Mouse (Mus musculus) hematopoietic stem cell, adult 5-6 weeks (primary cell): Measurements from ENCODE around the gene Dna2. TPM values are rescaled to one million over a fixed set of nuclear protein-coding genes. Genes with fewer than 3 reads are reported as not detected.

Source experiments
- ATAC-seq, 2 experiments: fragments of 125-278 bp in 1 of 2; replicated peaks in 1 of 2; 2 replicates each; pipeline ENCODE4 v1.8.0; 2016 to 2017; ENCODE audit warnings: inconsistent platforms in 2 of 2, mild to moderate bottlenecking in 2 of 2, moderate number of reproducible peaks in 2 of 2, low read depth in 1 of 2, moderate TSS enrichment in 1 of 2; ENCODE audit not compliant: low FRiP score in 2 of 2, poor library complexity in 2 of 2, severe bottlenecking in 2 of 2, insufficient read depth in 1 of 2, low TSS enrichment in 1 of 2
- total RNA-seq: library from RNA; stranded (forward); fragments of 172-1452, 232-1000 nt; gene quantifications from 2 replicates; pipeline ENCODE4 v1.2.3, GENCODE M21; 2017

Gene Dna2
- total RNA-seq, 1 experiment from 2014 or later, result 32.4 TPM

DNA sequence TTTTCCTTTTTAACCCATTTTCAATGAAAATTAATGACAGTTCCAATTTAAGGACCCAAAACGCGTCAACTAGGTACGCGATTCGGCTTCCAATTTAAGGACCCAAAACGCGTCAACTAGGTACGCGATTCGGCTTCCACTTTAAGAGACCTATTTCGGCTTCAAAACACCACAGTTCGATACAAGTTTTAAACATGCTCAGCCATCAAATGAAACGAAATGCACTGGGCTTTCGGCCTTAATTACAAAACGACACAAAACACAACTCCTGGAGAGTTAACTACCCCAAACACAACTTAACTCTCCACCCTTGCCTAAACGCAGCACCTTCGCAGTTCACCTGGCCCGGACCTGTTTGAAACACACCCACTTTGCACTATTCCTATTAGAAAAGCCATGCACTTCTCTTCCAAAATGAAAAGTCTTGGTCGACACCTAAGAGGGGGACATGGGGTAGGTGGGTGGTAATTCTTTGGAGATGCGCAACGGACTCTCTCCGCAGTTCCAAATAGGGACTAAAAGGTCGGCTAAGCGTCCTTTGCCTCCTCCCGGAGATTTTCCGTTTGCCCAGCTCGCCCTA lies 75.8 kb downstream of the Dna2 start:
- ATAC-seq, result no peak

DNA sequence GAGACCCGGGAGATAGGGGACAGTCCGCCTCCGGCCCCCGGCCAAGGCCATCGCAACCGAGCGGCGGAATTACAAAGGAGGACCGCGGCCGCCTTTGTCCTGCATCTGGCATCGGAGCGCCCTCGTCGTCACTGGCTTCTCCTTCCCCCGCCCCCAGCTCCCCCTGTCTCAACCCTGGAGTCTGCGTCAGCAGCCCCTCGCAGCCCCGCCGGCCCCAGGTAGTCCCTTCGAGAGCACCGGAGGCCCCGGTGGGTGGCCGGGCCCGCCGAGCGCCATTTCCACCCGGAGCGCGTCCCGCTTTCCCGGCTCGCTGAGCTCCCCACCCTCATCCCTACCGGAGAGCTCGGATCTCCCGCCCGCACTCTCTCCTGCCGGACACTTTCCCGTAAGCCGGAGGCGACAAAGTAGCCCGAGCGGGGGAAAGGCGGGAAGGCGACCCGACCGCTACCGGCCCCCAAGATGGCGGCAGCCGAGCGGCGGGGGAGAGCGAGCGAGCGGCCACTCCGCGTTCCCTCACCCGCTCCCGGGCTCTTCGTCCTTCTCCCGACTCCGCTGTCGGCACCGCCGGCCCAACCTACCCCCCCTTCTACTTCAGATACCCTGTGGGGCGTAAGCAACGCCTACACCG lies 76.4 kb downstream of the Dna2 start:
- ATAC-seq, result peak; percentile 2 to 30; a peak in 2 of 4 replicates

Other genes starting within 250 kb of the Dna2 start
- 3.3 and 4.3 TPM in 2 replicates for gene Stox1, start 220.9 kb upstream of the Dna2 start, total RNA-seq
- gene Ccar1, start 154.7 kb upstream of the Dna2 start, total RNA-seq, result 118 and 120 TPM in 2 replicates
- gene Tet1, start 38.0 kb upstream of the Dna2 start, total RNA-seq, result 33.0 and 35.6 TPM in 2 replicates
- 12.9 and 15.4 TPM in 2 replicates for gene Slc25a16, start 26.4 kb upstream of the Dna2 start, total RNA-seq
- gene Rufy2, start 33.2 kb downstream of the Dna2 start, total RNA-seq, result 11.3 and 22.8 TPM in 2 replicates
- 77.9 and 95.4 TPM in 2 replicates for gene Hnrnph3, start 77.2 kb downstream of the Dna2 start, total RNA-seq
- 0.19 and 3.2 TPM in 2 replicates for gene Pbld2, start 77.3 kb downstream of the Dna2 start, total RNA-seq
- gene Pbld1, start 113.1 kb downstream of the Dna2 start, total RNA-seq, result 2.4 and 3.6 TPM in 2 replicates
- not detected in 2 replicates for gene Atoh7, start 152.6 kb downstream of the Dna2 start, total RNA-seq